Mouse (Mus musculus) frontal cortex, postnatal 10 days (tissue): ENCODE data around the gene Sord.

Experiments used
- DNase-seq, 2 experiments: peaks; one replicate each; pipeline ENCODE4 v3.0.0; 2022; ENCODE audit warnings: low spot score in 2 of 2, mixed read lengths in 1 of 2

The Sord gene

DNA sequence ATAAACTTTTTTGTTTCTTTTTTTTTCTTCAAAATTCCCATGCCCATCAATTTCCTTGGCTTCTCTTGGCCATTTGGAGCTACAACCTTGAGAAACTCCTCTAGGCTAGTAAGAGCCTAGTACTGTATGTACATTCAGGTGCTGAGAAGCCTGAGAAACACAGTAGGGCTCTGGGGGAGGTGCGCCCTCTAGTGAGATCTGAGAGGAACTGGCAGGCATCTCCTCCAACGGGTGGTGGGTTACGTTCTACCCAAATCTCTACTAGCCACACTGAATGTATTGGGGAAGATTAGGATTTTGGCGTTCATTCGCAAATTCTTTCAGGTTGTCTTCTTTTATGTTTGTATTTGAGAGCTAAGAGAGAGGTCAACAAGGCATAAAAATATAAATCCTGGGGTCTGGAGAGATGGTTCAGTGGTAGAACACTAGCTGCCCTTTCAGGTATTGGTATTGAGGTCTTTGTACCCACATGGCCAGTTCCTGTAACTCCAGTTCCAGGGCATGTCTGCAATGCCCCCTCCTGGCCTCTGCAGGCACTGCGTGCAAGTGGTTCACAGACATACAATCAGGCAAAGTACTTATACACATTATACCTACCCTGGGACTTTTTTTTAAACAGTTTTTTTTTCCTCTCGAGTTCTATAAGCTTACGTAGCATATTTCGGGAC, 68.2 kb downstream of the Sord start:
- peak; percentile 46 to 58 for DNase-seq

DNA sequence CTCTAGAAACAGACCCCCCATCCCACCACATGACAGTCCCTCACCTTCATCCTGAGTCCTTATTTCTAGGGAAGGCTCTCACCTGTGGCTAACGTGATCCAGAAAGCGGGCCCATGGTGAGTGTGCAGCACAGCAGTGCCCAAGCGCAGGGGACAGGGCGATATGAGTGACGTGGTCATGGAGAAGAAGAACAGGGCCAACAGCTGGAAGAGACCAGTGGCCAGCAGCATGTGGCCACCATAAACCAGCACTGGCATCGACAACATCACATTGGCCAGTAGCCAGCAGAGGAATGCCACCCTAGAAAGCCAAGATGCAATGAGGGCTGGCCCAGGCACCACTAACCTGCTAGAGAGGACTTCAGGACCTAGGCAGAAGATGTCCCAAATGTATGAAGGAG, 70.0 kb downstream of the Sord start:
- no peak for DNase-seq

GRCm38 (mm10) chr2:122305097-122305892, 70.7 kb downstream of the Sord start:
- DNase-seq, result no peak

DNA sequence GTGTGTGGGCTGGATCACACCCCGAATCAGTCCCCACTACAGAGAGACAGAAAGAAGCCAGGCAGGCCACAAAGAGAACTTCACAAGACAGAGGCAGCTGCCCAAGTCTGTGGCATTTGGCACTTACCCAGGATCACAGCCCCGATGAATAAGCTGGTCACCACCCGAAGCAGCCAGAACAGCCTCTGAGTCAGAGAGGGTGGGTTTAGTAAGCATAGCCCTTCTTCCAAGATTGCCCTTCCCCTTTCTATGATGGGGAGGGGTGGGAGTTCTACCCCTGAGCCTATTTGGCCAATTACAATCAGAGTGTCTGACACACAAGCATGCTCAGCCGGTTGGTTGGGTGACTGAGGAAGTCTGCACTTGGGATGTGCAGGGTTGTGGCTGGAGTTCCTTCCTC, 71.6 kb downstream of the Sord start:
- DNase-seq, result peak in 1 of 2 experiments; percentile 28

- no peak for DNase-seq
These were observed 75.1 kb downstream of the Sord start for GRCm38 (mm10) chr2:122309647-122310046.

GRCm38 (mm10) chr2:122311561-122311960, 77.0 kb downstream of the Sord start:
- DNase-seq, result no peak

DNA sequence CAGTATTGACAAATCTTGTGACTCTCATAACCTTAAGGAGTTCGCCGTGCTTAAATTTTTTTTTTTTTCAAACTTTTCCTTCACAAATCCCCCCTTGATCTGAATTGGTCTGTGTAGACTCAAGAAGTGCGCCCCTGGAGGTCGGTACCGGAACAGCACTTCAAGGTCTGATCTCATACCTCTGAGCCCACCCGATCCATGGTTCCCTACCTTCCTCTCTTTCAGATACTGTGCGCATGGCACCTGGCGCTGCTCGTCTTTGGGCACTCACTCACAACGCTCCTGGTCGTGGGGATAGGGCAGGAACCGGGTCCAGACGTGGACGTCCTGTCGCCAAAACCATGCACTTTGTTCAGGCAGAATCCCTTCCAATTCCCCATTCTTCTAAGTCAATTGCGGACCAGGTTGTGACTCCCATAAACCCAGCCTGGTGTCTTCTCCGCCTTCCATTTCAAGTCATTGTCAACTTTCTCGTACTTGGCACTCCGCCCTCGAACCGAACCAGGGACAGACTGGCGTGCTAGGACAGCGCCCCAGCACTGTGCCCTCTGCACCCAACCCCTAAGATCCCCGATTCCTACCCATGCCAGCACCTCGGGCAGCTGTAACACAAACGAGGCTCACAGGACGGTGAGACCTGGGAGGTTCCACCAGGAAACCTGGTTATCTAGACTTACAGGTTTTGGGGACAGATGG, 78.3 kb downstream of the Sord start:
- peak in 1 of 2 experiments; percentile 46 for DNase-seq

DNA sequence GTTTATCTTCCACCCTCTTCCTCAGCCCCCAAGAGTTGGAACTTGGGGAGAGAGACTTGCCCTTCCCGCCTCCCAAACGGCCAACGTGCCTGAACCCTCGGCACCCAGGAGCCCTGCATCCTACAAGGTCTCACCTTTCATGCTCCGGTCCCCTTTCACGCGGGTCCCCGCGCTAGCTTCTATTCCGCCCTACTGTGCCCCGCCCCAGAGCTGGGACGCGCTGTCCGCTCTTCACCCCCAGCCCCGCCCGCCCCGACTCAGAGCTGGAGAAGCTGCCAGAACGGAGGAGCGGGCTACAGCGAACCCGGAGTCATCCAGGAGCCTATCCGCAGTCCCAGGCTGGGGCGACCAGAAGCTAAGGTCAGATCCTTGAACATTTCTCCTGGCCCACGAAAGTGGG, 79.0 kb downstream of the Sord start, which contains the start of gene Duoxa1:
Duoxa1 (minus strand) TSS at position 195 of the 400 bp plus-strand sequence.
- no peak for DNase-seq
